Mouse (Mus musculus) midbrain, embryonic 16.5 days (tissue): ENCODE measurements at regions not wholly inside any gene's neighbourhood (a gene's known extent, or its start where the extent isn't known, plus 50 kb on each side); places are given as distances from the start of the nearest gene placed in this dataset.

Source experiments
- ATAC-seq: fragments of 200-750 bp; cut with Nextera tagmentation; 2 replicates; pipeline ENCODE4 v1.8.0; 2017; ENCODE audit warnings: moderate TSS enrichment
- H3K27ac ChIP-seq: fragments of 300-500 bp; sonication (generic); 2 replicates; pipeline ENCODE4 v1.5.1; 2014; ENCODE audit warnings: mild to moderate bottlenecking, low read length, mixed read lengths
- H3K27me3 ChIP-seq: fragments of 300-500 bp; sonication (generic); 2 replicates; pipeline ENCODE4 v1.6.1; 2014; ENCODE audit warnings: low read depth, low read length, mixed read lengths; ENCODE audit not compliant: control insufficient read depth, insufficient read depth
- H3K36me3 ChIP-seq: fragments of 300-500 bp; sonication (generic); 2 replicates; pipeline ENCODE4 v1.6.1; 2014; ENCODE audit warnings: mild to moderate bottlenecking, low read length, moderate library complexity, mixed read lengths; ENCODE audit not compliant: control insufficient read depth, insufficient read depth
- H3K4me1 ChIP-seq: fragments of 300-500 bp; sonication (generic); 2 replicates; pipeline ENCODE4 v1.6.1; 2014; ENCODE audit warnings: mild to moderate bottlenecking, low read length, mixed read lengths; ENCODE audit not compliant: control insufficient read depth, insufficient read depth
- H3K4me2 ChIP-seq: fragments of 300-500 bp; sonication (generic); 2 replicates; pipeline ENCODE4 v1.6.1; 2014; ENCODE audit warnings: mild to moderate bottlenecking, low read length, mixed read lengths
- H3K4me3 ChIP-seq: fragments of 300-500 bp; sonication (generic); 2 replicates; pipeline ENCODE4 v1.5.1; 2014; ENCODE audit warnings: low read depth, mild to moderate bottlenecking, low read length, moderate library complexity, mixed read lengths
- H3K9ac ChIP-seq: fragments of 300-500 bp; sonication (generic); 2 replicates; pipeline ENCODE4 v1.6.1; 2014; ENCODE audit warnings: low read depth, low read length, mixed read lengths
- H3K9me3 ChIP-seq: fragments of 300-500 bp; sonication (generic); replicated peaks from 2 replicates; pipeline ENCODE4 v1.6.1; 2014; ENCODE audit warnings: mild to moderate bottlenecking, low read length, mixed read lengths; ENCODE audit not compliant: control insufficient read depth, poor library complexity, severe bottlenecking
- WGBS: fragments of 180-500 bp; shearing (Covaris S2); extraction: QIAGEN DNeasy Blood & Tissue Kit; methylation state at CpG from one replicate; pipeline ENCODE4 v1.1.7; 2014; 5-methylcytosine and 5-hydroxymethylcytosine counted together

DNA sequence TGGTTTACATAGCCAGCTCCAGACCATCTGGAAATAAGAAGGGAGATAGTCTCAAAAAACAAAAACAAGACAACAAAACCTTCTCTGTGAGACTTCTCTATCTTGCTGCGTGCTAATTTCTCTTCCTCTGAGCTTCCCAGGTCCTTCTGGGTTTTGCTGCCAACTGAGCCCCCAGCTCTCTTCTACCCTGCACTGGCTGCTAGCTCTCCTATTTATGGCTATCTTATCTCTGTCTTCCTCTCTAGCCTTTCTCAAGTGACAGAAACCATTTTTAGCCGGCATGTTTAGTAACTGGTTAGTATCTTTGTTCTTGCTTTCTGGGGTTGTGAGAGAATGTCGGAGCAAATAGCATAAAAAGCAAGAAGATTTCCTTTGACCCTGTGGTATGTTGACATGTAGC, 1172.1 kb downstream of the 4930447A16Rik start:
- H3K4me1 ChIP-seq = no peaks in the 10 kb centered on the region
- no peak overlapping the region for H3K9ac ChIP-seq
- no peaks in the 10 kb centered on the region for H3K9me3 ChIP-seq
- H3K36me3 ChIP-seq = no peaks in the 10 kb centered on the region
- H3K27me3 ChIP-seq = no peaks in the 10 kb centered on the region
- no peak overlapping the region for H3K4me3 ChIP-seq
- H3K4me2 ChIP-seq = no peak overlapping the region
- ATAC-seq = no peak
- no peak overlapping the region for H3K27ac ChIP-seq
- 89% methylated on average over 3 of the region's 3 CpGs for WGBS

GRCm38 (mm10) chr15:38601436-38601835, 1176.1 kb downstream of the 4930447A16Rik start:
- no peaks in the 10 kb centered on the region for H3K27me3 ChIP-seq
- H3K4me3 ChIP-seq = no peak overlapping the region
- no peak for ATAC-seq
- no peaks in the 10 kb centered on the region for H3K36me3 ChIP-seq
- no peak overlapping the region for H3K9ac ChIP-seq
- H3K4me2 ChIP-seq = no peak overlapping the region
- 83% methylated on average over 7 of the region's 7 CpGs for WGBS
- H3K9me3 ChIP-seq = no peaks in the 10 kb centered on the region
- H3K4me1 ChIP-seq = no peaks in the 10 kb centered on the region
- no peak overlapping the region for H3K27ac ChIP-seq

- Histone ChIP-seq H3K4me2 (no peak overlapping the region), H3K4me3 (no peak overlapping the region), H3K27ac (no peak overlapping the region), H3K4me1 (no peaks in the 10 kb centered on the region), H3K9me3 (no peaks in the 10 kb centered on the region), H3K36me3 (no peaks in the 10 kb centered on the region), H3K9ac (no peak overlapping the region), H3K27me3 (no peaks in the 10 kb centered on the region)
- WGBS = 73% methylated on average over 12 of the region's 12 CpGs
- ATAC-seq = peak; percentile 39; the same call in 1 of the 2 replicates
Measured at GRCm38 (mm10) chr15:38602187-38602870, 1177.0 kb downstream of the 4930447A16Rik start.

DNA sequence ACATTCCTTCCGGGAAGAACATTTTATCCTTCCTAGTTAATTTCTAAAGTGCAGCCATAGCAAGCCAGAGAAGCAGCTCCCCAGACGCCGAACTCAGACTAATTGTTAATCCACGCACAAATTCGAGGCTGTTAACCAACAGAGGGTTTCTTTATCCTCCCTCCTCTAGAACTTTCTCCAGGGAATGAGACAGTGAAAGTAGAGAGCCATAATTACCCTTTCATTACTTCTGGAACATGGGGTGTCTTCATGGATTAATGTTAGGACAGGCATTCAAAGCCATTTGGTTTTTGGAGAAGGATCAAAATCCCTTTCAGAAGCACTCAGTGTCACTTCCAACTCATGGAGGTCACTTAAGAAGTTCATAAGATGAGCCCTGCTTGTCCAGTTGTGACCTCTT, 1178.6 kb downstream of the 4930447A16Rik start:
- H3K9me3 ChIP-seq = no peaks in the 10 kb centered on the region
- no peaks in the 10 kb centered on the region for H3K36me3 ChIP-seq
- WGBS = 55% methylated on average over 5 of the region's 5 CpGs
- no peaks in the 10 kb centered on the region for H3K27me3 ChIP-seq
- H3K4me1 ChIP-seq = no peaks in the 10 kb centered on the region
- no peak for ATAC-seq
- H3K4me2 ChIP-seq = no peak overlapping the region
- no peak overlapping the region for H3K9ac ChIP-seq
- H3K27ac ChIP-seq = no peak overlapping the region
- no peak overlapping the region for H3K4me3 ChIP-seq

DNA sequence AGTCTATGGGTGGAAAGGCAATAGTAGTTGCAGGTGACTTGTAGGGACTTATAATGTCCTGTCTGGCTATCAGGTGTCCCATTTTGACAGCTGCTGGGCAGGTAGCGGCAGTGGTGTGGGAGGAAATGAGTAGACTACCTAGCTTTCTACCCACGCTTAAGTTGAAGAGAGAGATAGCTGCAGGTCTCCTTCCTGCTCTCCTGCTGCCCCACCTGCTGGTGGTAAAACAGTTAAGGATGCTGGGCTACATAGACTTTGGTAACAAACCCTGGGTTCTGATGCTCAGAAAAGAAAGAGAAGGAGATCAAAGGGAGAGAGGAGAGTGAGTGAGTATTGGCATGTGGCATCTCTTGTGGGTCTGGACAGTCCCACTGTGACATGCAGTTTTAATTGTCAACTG, 1182.0 kb downstream of the 4930447A16Rik start:
- Histone ChIP-seq H3K9me3 (no peaks in the 10 kb centered on the region), H3K4me2 (no peak overlapping the region), H3K36me3 (no peaks in the 10 kb centered on the region), H3K9ac (no peak overlapping the region), H3K27ac (no peak overlapping the region), H3K27me3 (no peaks in the 10 kb centered on the region), H3K4me3 (no peak overlapping the region), H3K4me1 (no peaks in the 10 kb centered on the region)
- WGBS = 70% methylated on average over 2 of the region's 2 CpGs
- ATAC-seq = no peak

GRCm38 (mm10) chr15:38608207-38608870, 1183.0 kb downstream of the 4930447A16Rik start:
- no peak overlapping the region for H3K27ac ChIP-seq
- ATAC-seq = no peak
- 70% methylated on average over 6 of the region's 6 CpGs for WGBS

GRCm38 (mm10) chr15:38609522-38609921, 1184.2 kb downstream of the 4930447A16Rik start:
- no peaks in the 10 kb centered on the region for H3K36me3 ChIP-seq

More at GRCm38 (mm10) chr15:38608207-38608870, 1183.0 kb downstream of the 4930447A16Rik start:
- H3K27me3 ChIP-seq = no peaks in the 10 kb centered on the region
- no peak overlapping the region for H3K9ac ChIP-seq
- H3K4me1 ChIP-seq = no peaks in the 10 kb centered on the region
- no peaks in the 10 kb centered on the region for H3K9me3 ChIP-seq
- no peaks in the 10 kb centered on the region for H3K36me3 ChIP-seq
- no peak overlapping the region for H3K4me2 ChIP-seq
- H3K4me3 ChIP-seq = no peak overlapping the region

More at GRCm38 (mm10) chr15:38609522-38609921, 1184.2 kb downstream of the 4930447A16Rik start:
- Histone ChIP-seq H3K9me3 (no peaks in the 10 kb centered on the region), H3K4me1 (no peaks in the 10 kb centered on the region), H3K4me2 (no peak overlapping the region), H3K4me3 (no peak overlapping the region), H3K9ac (no peak overlapping the region), H3K27ac (no peak overlapping the region), H3K27me3 (no peaks in the 10 kb centered on the region)
- 94% methylated on average over 4 of the region's 4 CpGs for WGBS
- no peak for ATAC-seq
